Mouse (Mus musculus) layer of hippocampus, postnatal 14 days (tissue): ENCODE results near the gene Git1. TPM values are rescaled to one million over a fixed set of nuclear protein-coding genes. Genes with fewer than 3 reads are reported as not detected.
"Not testable (repeated sequence)": the region's sequence is repeated elsewhere in the genome, so short reads cannot be mapped to it uniquely, and the experiment has no call there.

Experiments used
- DNase-seq, 2 experiments: peaks; one replicate each; pipeline ENCODE4 v3.0.0; 2021 to 2022; ENCODE audit warnings: low spot score in 2 of 2, mixed read lengths in 1 of 2
- total RNA-seq, 2 experiments: library from RNA; stranded (reverse); gene quantifications; 2 replicates each; pipeline ENCODE4 v1.2.3; 2021

Git1 gene
- total RNA-seq, 2 experiments from 2014 or later = 164 to 177 TPM

- DNase-seq = no peak
These were observed 23.4 kb downstream of the Git1 start for GRCm38 (mm10) chr11:77516553-77517425.

GRCm38 (mm10) chr11:77518051-77518798 is 24.9 kb downstream of the Git1 start:
- DNase-seq = no peak

GRCm38 (mm10) chr11:77519043-77519442 is 25.7 kb downstream of the Git1 start, which contains the start of gene Gm10392:
Gene Gm10392, minus strand, starts transcription at chr11:77519198.
- no peak for DNase-seq

- no peak for DNase-seq
These were observed 27.5 kb downstream of the Git1 start for GRCm38 (mm10) chr11:77520601-77521529.

GRCm38 (mm10) chr11:77525804-77526486 is 32.6 kb downstream of the Git1 start:
- DNase-seq = no peak

GRCm38 (mm10) chr11:77528420-77528819 is 35.1 kb downstream of the Git1 start:
- DNase-seq = not testable (repeated sequence)

GRCm38 (mm10) chr11:77529644-77530043 is 36.3 kb downstream of the Git1 start:
- DNase-seq = no peak

GRCm38 (mm10) chr11:77530862-77531261 is 37.5 kb downstream of the Git1 start:
- no peak for DNase-seq

GRCm38 (mm10) chr11:77532202-77532846 is 39.0 kb downstream of the Git1 start:
- DNase-seq = no peak

GRCm38 (mm10) chr11:77545261-77545660 is 51.9 kb downstream of the Git1 start:
- no peak for DNase-seq

Other genes starting within 250 kb of the Git1 start
- gene Coro6, start 31.2 kb upstream of the Git1 start, total RNA-seq = 10 to 100 TPM; 11.4 to 17.0 TPM
- gene Ankrd13b, start 3.9 kb upstream of the Git1 start, total RNA-seq = 100 to 1,000 TPM; 122 TPM
- 1 to 10 TPM; 1.9 to 2.4 TPM for gene Abhd15, start 21.6 kb downstream of the Git1 start, total RNA-seq
- gene Trp53i13, start 22.4 kb downstream of the Git1 start, total RNA-seq = 1 to 10 TPM; 5.8 to 6.7 TPM
- gene Gm10392, start 25.6 kb downstream of the Git1 start, total RNA-seq = not detected
- gene Taok1, start 114.3 kb downstream of the Git1 start, total RNA-seq = 100 to 1,000 TPM; 115 to 127 TPM
- gene Nufip2, start 192.6 kb downstream of the Git1 start, total RNA-seq = 10 to 100 TPM; 78.2 to 87.1 TPM
- gene Cryba1, start 231.7 kb downstream of the Git1 start, total RNA-seq = not detected